In genomic region chr1:135509145-135510084, GRCm38 (mm10) we compare ENCODE assay signal across 9 mouse cellular contexts.
A peak's percentile ranks its signal among the peaks of the same experiment; 100 is the strongest.
DNase-seq lines count a peak whose midpoint lies in the region; ATAC-seq and TF ChIP-seq lines count a peak whose summit lies in the region.
"Had no signal": no experiment of that assay in that cellular context is flagged by ENCODE, and none has a peak within 500 bp of the region (broad histone marks: within the 10 kb centered on the region; RNA-seq: fewer than 3 reads in every experiment).

No protein-coding gene starts in this region.

- no peak for TF ChIP-seq POLR2A in kidney, adult 2 months (IDR thresholded peaks at IDR 0.05; ENCODE audit: low read depth, low read length)

- peak overlapping the region; percentile 55 for H3K4me3 ChIP-seq in kidney, adult 2 months (ENCODE audit: insufficient read depth, low read depth, low read length)
- H3K4me3 ChIP-seq in embryonic facial prominence, embryonic 11.5 days (ENCODE audit: low read depth, low read length) = peak overlapping the region; percentile 45
- H3K4me3 ChIP-seq in hindbrain, embryonic 16.5 days (ENCODE audit: low read length) = peak overlapping the region; percentile 55
- peak overlapping the region; percentile 48 for H3K4me3 ChIP-seq in midbrain, embryonic 15.5 days

- H3K36me3 ChIP-seq in kidney, adult 2 months (ENCODE audit: control insufficient read depth, insufficient read depth, low read length) = no peaks in the 10 kb centered on the region
- no peaks in the 10 kb centered on the region for H3K36me3 ChIP-seq in embryonic facial prominence, embryonic 11.5 days (replicated peaks; ENCODE audit: control insufficient read depth, insufficient read depth, low read depth, low read length)
- H3K36me3 ChIP-seq in hindbrain, embryonic 16.5 days (ENCODE audit: control insufficient read depth, insufficient read depth, low read length) = no peaks in the 10 kb centered on the region
- H3K36me3 ChIP-seq in midbrain, embryonic 15.5 days (replicated peaks) = no peaks in the 10 kb centered on the region

- no peak overlapping the region for H3K27ac ChIP-seq in kidney, adult 2 months (ENCODE audit: insufficient read depth, low read depth, low read length)
- H3K27ac ChIP-seq in embryonic facial prominence, embryonic 11.5 days (replicated peaks; ENCODE audit: low read depth, low read length) = no peak overlapping the region
- no peak overlapping the region for H3K27ac ChIP-seq in hindbrain, embryonic 16.5 days (ENCODE audit: low read depth, low read length)
- H3K27ac ChIP-seq in midbrain, embryonic 15.5 days = peak overlapping the region; percentile 86

- peak overlapping the region; percentile 65 for H3K9ac ChIP-seq in embryonic facial prominence, embryonic 11.5 days (replicated peaks; ENCODE audit: low read length)
- peak overlapping the region; percentile 72 for H3K9ac ChIP-seq in hindbrain, embryonic 16.5 days (ENCODE audit: low read depth, low read length)
- peak overlapping the region; percentile 53 for H3K9ac ChIP-seq in midbrain, embryonic 15.5 days

- H3K27me3 ChIP-seq in kidney, adult 2 months (replicated peaks; ENCODE audit: control insufficient read depth, insufficient read depth, low read length) = no peaks in the 10 kb centered on the region
- H3K27me3 ChIP-seq in embryonic facial prominence, embryonic 11.5 days (ENCODE audit: control insufficient read depth, insufficient read depth, low read length) = no peaks in the 10 kb centered on the region
- no peaks in the 10 kb centered on the region for H3K27me3 ChIP-seq in hindbrain, embryonic 16.5 days (replicated peaks; ENCODE audit: control insufficient read depth, insufficient read depth, low read length)
- no peaks in the 10 kb centered on the region for H3K27me3 ChIP-seq in midbrain, embryonic 15.5 days (replicated peaks)
- H3K27me3 ChIP-seq: Patski had no signal

- no peaks in the 10 kb centered on the region for H3K9me3 ChIP-seq in embryonic facial prominence, embryonic 11.5 days (replicated peaks; ENCODE audit: control insufficient read depth, low read length)
- H3K9me3 ChIP-seq in hindbrain, embryonic 16.5 days (ENCODE audit: control insufficient read depth, low read length) = no peaks in the 10 kb centered on the region
- no peaks in the 10 kb centered on the region for H3K9me3 ChIP-seq in midbrain, embryonic 15.5 days

- WGBS in kidney, adult 2 months = 49% methylated on average over 16 of the region's 16 CpGs
- 9% methylated on average over 15 of the region's 16 CpGs for WGBS in embryonic facial prominence, embryonic 11.5 days
- WGBS in hindbrain, embryonic 16.5 days = 14% methylated on average over 14 of the region's 16 CpGs
- 10% methylated on average over 16 of the region's 16 CpGs for WGBS in midbrain, embryonic 15.5 days

- no peaks in the 10 kb centered on the region; the same call in 1 of the 2 replicates for H3K4me1 ChIP-seq in kidney, adult 2 months (ENCODE audit: control insufficient read depth, insufficient read depth, low read length)
- H3K4me1 ChIP-seq in embryonic facial prominence, embryonic 11.5 days (ENCODE audit: control insufficient read depth, insufficient read depth, low read length) = peaks cover 14% of the 10 kb centered on the region
- peaks cover 41% of the 10 kb centered on the region for H3K4me1 ChIP-seq in hindbrain, embryonic 16.5 days (ENCODE audit: control insufficient read depth, insufficient read depth, low read depth, low read length)
- peaks cover 58% of the 10 kb centered on the region for H3K4me1 ChIP-seq in midbrain, embryonic 15.5 days

- DNase-seq in kidney, adult 2 months = no peak
- no peak for DNase-seq in kidney, adult 18-20 months
- DNase-seq in embryonic facial prominence, embryonic 11.5 days (ENCODE audit: low spot score) = no peak
- DNase-seq in thymus, postnatal 0 days (ENCODE audit: low spot score) = no peak
- DNase-seq in spleen, adult 18-20 months = no peak

- ATAC-seq in embryonic facial prominence, embryonic 11.5 days (replicated peaks; ENCODE audit: insufficient number of reproducible peaks, low FRiP score, low TSS enrichment, low read depth) = no peak
- ATAC-seq in hindbrain, embryonic 16.5 days = peak; percentile 2; the same call in 1 of the 2 replicates
- peak; percentile 22 for ATAC-seq in midbrain, embryonic 15.5 days (replicated peaks)
- no peak for ATAC-seq in megakaryocyte-erythroid progenitor cell, adult 5-6 weeks (replicated peaks; ENCODE audit: low FRiP score, low TSS enrichment, poor library complexity, severe bottlenecking)

- H3K4me2 ChIP-seq in embryonic facial prominence, embryonic 11.5 days (ENCODE audit: low read depth, low read length) = peak overlapping the region; percentile 81
- peak overlapping the region; percentile 86 for H3K4me2 ChIP-seq in hindbrain, embryonic 16.5 days (ENCODE audit: low read length)
- H3K4me2 ChIP-seq in midbrain, embryonic 15.5 days = peak overlapping the region; percentile 62

- TF ChIP-seq CTCF in kidney, adult 2 months (conservative IDR thresholded peaks at IDR 0.05; ENCODE audit: insufficient read depth, insufficient read length, low read depth, low read length) = no peak

Comparison
In these comparisons a context has a peak if more than half of its experiments do, and no peak if none do; other contexts are left out.
1. ATAC-seq: peak in hindbrain, embryonic 16.5 days (single experiment) and midbrain, embryonic 15.5 days (single experiment); none in embryonic facial prominence, embryonic 11.5 days (single experiment) and megakaryocyte-erythroid progenitor cell, adult 5-6 weeks (single experiment).
2. Peak in every context shown above with its lines, with median percentiles within 50 percentile points of each other: H3K4me3 ChIP-seq, H3K4me2 ChIP-seq and H3K9ac ChIP-seq.